Mouse (Mus musculus) embryonic fibroblast, embryonic 13.5 days (primary cell): ENCODE results near the gene Lima1.

Experiments used
- CTCF ChIP-seq: IDR thresholded peaks from 2 replicates; pipeline ENCODE4 v1.5.1; 2011; ENCODE audit warnings: mild to moderate bottlenecking, control low read depth, low read length, moderate library complexity, borderline replicate concordance; ENCODE audit not compliant: insufficient read depth
- POLR2A ChIP-seq: IDR thresholded peaks from 2 replicates; pipeline ENCODE4 v1.6.1; 2011; ENCODE audit warnings: low read depth, mild to moderate bottlenecking, control low read depth, low read length, moderate library complexity

DNA sequence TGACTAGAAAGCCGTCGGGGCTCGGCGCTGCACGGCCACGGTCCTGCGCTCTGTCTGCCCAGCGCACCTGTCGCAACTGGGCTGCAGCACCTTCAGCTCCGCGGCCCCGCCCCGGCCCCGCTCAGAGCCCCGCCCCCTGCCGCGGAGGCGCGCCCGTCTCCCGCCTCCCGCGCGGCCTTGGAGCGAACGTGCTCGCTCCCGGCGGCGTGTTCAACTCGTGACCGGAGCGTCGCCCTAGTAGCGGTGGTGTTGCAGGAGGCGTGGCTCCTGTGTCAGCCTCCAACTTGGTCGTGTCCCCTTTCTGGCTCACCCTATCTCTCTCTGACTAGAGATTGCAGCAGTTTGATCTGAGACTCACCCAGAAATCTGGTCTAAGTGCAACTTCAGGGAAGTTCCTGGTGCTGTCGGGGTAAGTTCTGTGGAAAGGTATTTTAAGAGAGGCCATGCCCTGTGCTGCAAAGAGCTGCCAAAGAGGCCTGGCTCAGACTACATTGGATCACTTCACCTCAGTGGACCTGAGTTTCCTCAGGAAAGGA is at the start of gene Lima1:
- TF ChIP-seq POLR2A (peak; percentile 69), CTCF (no peak)
